Mouse (Mus musculus): Measurements from ENCODE around the gene Csrp3. TPM values are rescaled to one million over a fixed set of nuclear protein-coding genes. Genes with fewer than 3 reads are reported as not detected.
A peak's percentile ranks its signal among the peaks of the same experiment; 100 is the strongest.

Csrp3 gene
- total and polyA plus RNA-seq, 3 experiments: 781 to 2,301 (median 1,931) TPM

DNA sequence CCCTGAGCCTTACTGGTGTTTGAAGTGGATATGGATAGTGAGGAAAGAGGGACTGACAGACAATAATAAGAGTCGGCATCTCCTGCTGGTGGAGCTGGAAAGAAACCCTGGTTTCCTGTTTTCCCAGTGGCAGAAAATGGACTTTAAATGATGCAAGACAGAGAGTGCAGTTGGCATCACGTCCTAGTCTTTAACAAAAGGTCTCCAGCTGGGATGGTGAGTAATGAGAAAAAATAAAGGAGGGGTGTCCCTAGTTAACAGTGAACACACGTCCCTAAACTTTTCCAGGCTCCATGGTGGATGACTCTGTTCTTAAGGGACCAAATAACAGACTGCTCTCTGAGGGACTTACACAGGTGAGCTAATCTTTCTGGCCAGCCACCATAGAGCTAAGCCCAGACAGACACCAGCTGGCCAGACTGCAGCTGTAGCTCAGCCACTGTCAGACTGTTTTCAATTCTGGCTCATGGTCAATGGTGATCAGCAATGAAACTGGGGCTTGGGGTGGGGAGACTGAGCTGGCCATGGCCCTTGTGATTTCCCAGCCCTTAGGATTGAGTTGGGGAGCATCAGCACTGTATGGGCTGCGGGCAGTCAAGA is 13.4 kb downstream of the Csrp3 start:
- Histone ChIP-seq H3K4me1 (ENCODE audit: control insufficient read depth, insufficient read depth, low read length) (peaks cover 11% of the 10 kb centered on the region), H3K36me3 (ENCODE audit: control insufficient read depth, insufficient read depth, low read length) (peaks cover 61% of the 10 kb centered on the region), H3K4me3 (no peak overlapping the region), H3K27me3 (ENCODE audit: control insufficient read depth, insufficient read depth, low read length) (no peaks in the 10 kb centered on the region), H3K27ac (no peak overlapping the region; the same call in 1 of the 2 replicates), H3K79me2 (replicated peaks; ENCODE audit: control insufficient read depth, insufficient read depth, low read length) (no peaks in the 10 kb centered on the region), H3K9ac (ENCODE audit: low read depth, low read length) (no peak overlapping the region)
- WGBS: 37% methylated on average over 4 of the region's 4 CpGs
- TF ChIP-seq EP300 (IDR thresholded peaks at IDR 0.05; ENCODE audit: insufficient read depth, low read depth, low read length) (no peak), CTCF (IDR thresholded peaks at IDR 0.05) (no peak), POLR2A (IDR thresholded peaks at IDR 0.05; ENCODE audit: insufficient read depth, low read depth, low read length) (no peak)
- DNase-seq: no peak
- intact Hi-C loops (cut with DNase I): loop anchor here (5.0 to 10.0 kb wide), 2 partner anchors 43 to 430 kb away; no protein-coding TSS in a partner anchor

DNA sequence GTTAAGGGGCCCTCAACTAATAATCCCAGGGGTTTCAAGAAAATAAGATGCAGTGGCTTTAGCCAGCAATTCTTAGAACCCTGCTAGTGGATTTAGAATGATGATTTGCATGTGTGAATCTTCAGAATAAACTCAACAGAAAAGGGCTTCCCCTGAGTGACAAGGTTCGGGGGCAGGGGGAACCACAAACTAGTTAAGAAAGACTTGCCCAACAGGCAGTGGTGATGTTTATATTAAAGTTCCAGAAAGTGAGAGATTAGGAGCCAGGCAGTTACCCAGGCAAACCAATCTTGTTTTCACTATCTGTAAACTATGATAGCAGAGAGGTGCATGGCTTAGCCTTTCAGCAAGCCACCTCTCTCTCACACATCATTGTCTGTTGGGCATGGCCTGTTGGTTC is 15.1 kb downstream of the Csrp3 start:
- intact Hi-C loops (cut with DNase I): loop anchor here (5.0 to 10.0 kb wide), 2 partner anchors 45 to 432 kb away; no protein-coding TSS in a partner anchor
- H3K79me2 ChIP-seq (replicated peaks; ENCODE audit: control insufficient read depth, insufficient read depth, low read length): no peaks in the 10 kb centered on the region
- H3K4me3 ChIP-seq: no peak overlapping the region
- TF ChIP-seq POLR2A (IDR thresholded peaks at IDR 0.05; ENCODE audit: insufficient read depth, low read depth, low read length) (no peak), CTCF (IDR thresholded peaks at IDR 0.05) (no peak), EP300 (IDR thresholded peaks at IDR 0.05; ENCODE audit: insufficient read depth, low read depth, low read length) (no peak)
- no peak overlapping the region for H3K9ac ChIP-seq (ENCODE audit: low read depth, low read length)
- DNase-seq: no peak
- peaks cover 11% of the 10 kb centered on the region for H3K4me1 ChIP-seq (ENCODE audit: control insufficient read depth, insufficient read depth, low read length)
- WGBS: 53% methylated on average over 1 of the region's 1 CpGs
- no peaks in the 10 kb centered on the region for H3K27me3 ChIP-seq (ENCODE audit: control insufficient read depth, insufficient read depth, low read length)
- peak overlapping the region; percentile 36; the same call in 1 of the 2 replicates for H3K27ac ChIP-seq
- H3K36me3 ChIP-seq (ENCODE audit: control insufficient read depth, insufficient read depth, low read length): peaks cover 51% of the 10 kb centered on the region

DNA sequence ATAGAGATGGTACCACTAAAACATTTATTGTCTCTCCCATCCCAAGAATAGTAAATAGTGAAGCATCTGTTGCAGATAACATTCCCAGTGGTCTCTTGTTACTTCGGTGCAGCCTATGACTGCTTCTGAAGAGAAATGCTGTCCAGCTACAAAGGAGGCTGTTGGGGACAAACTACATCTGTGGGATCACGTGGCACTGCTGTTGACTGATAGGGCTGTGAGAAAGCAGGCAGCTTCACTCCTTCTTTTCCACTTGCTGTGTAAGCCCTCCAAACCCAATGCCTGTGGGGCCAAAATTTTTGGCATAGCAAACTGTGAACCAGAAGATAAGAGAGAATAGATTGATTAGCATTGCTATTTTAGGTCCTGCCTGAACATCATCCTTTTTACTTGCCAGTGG is 17.4 kb downstream of the Csrp3 start:
- Histone ChIP-seq H3K4me1 (ENCODE audit: control insufficient read depth, insufficient read depth, low read length) (peaks cover 10% of the 10 kb centered on the region), H3K9ac (ENCODE audit: low read depth, low read length) (no peak overlapping the region), H3K27me3 (ENCODE audit: control insufficient read depth, insufficient read depth, low read length) (no peaks in the 10 kb centered on the region), H3K79me2 (replicated peaks; ENCODE audit: control insufficient read depth, insufficient read depth, low read length) (no peaks in the 10 kb centered on the region), H3K27ac (peak overlapping the region; percentile 30; the same call in 1 of the 2 replicates), H3K36me3 (ENCODE audit: control insufficient read depth, insufficient read depth, low read length) (peaks cover 43% of the 10 kb centered on the region), H3K4me3 (no peak overlapping the region)
- WGBS: 15% methylated on average over 2 of the region's 2 CpGs
- intact Hi-C loops (cut with DNase I): loop anchor here (5.0 to 10.0 kb wide), 2 partner anchors 47 to 434 kb away; no protein-coding TSS in a partner anchor
- no peak for TF ChIP-seq CTCF (IDR thresholded peaks at IDR 0.05)
- 0 out of 2 replicates have a peak, but pooled peaks have one; percentile 9 for TF ChIP-seq POLR2A (IDR thresholded peaks at IDR 0.05; ENCODE audit: insufficient read depth, low read depth, low read length)
- TF ChIP-seq EP300 (IDR thresholded peaks at IDR 0.05; ENCODE audit: insufficient read depth, low read depth, low read length): peak; percentile 69; the same call in 1 of the 2 replicates
- DNase-seq: no peak

- Histone ChIP-seq H3K36me3 (ENCODE audit: control insufficient read depth, insufficient read depth, low read length) (peaks cover 39% of the 10 kb centered on the region), H3K27me3 (ENCODE audit: control insufficient read depth, insufficient read depth, low read length) (no peaks in the 10 kb centered on the region), H3K4me3 (no peak overlapping the region), H3K79me2 (replicated peaks; ENCODE audit: control insufficient read depth, insufficient read depth, low read length) (no peaks in the 10 kb centered on the region), H3K27ac (peak overlapping the region; percentile 55), H3K4me1 (ENCODE audit: control insufficient read depth, insufficient read depth, low read length) (peaks cover 9% of the 10 kb centered on the region), H3K9ac (ENCODE audit: low read depth, low read length) (no peak overlapping the region)
- WGBS: 44% methylated on average over 5 of the region's 5 CpGs
- intact Hi-C loops (cut with DNase I): no loop called here
- TF ChIP-seq EP300 (IDR thresholded peaks at IDR 0.05; ENCODE audit: insufficient read depth, low read depth, low read length) (peak; percentile 92; the same call in 1 of the 2 replicates), POLR2A (IDR thresholded peaks at IDR 0.05; ENCODE audit: insufficient read depth, low read depth, low read length) (peak; percentile 46; the same call in 1 of the 2 replicates), CTCF (IDR thresholded peaks at IDR 0.05) (no peak)
- peak in 1 of 2 experiments; percentile 73 for DNase-seq
These were observed 18.5 kb downstream of the Csrp3 start for GRCm38 (mm10) chr7:48829177-48829910.

GRCm38 (mm10) chr7:48825170-48825569 is 22.7 kb downstream of the Csrp3 start:
- DNase-seq: no peak
- peaks cover 2% of the 10 kb centered on the region; the same call in 1 of the 2 replicates for H3K4me1 ChIP-seq (ENCODE audit: control insufficient read depth, insufficient read depth, low read length)
- H3K27me3 ChIP-seq (ENCODE audit: control insufficient read depth, insufficient read depth, low read length): no peaks in the 10 kb centered on the region
- intact Hi-C loops (cut with DNase I): no loop called here
- WGBS: 56% methylated on average over 6 of the region's 6 CpGs
- H3K27ac ChIP-seq: peak overlapping the region; percentile 27
- H3K9ac ChIP-seq (ENCODE audit: low read depth, low read length): no peak overlapping the region
- H3K79me2 ChIP-seq (replicated peaks; ENCODE audit: control insufficient read depth, insufficient read depth, low read length): no peaks in the 10 kb centered on the region
- peaks cover 19% of the 10 kb centered on the region for H3K36me3 ChIP-seq (ENCODE audit: control insufficient read depth, insufficient read depth, low read length)
- TF ChIP-seq POLR2A (IDR thresholded peaks at IDR 0.05; ENCODE audit: insufficient read depth, low read depth, low read length) (no peak), EP300 (IDR thresholded peaks at IDR 0.05; ENCODE audit: insufficient read depth, low read depth, low read length) (0 out of 2 replicates have a peak, but pooled peaks have one; percentile 18), CTCF (IDR thresholded peaks at IDR 0.05) (no peak)
- no peak overlapping the region for H3K4me3 ChIP-seq

Data from heart, adult 2 months (tissue).